Mouse (Mus musculus) mature B cell (primary cell): Measurements from ENCODE around the gene Bsn.

Experiments
- in situ Hi-C: fragments of 300-500 bp; cut with MboI; formaldehyde crosslinking; loops from 2 replicates; pipeline ENCODE4 v1.14.3; 2019

The Bsn gene

DNA sequence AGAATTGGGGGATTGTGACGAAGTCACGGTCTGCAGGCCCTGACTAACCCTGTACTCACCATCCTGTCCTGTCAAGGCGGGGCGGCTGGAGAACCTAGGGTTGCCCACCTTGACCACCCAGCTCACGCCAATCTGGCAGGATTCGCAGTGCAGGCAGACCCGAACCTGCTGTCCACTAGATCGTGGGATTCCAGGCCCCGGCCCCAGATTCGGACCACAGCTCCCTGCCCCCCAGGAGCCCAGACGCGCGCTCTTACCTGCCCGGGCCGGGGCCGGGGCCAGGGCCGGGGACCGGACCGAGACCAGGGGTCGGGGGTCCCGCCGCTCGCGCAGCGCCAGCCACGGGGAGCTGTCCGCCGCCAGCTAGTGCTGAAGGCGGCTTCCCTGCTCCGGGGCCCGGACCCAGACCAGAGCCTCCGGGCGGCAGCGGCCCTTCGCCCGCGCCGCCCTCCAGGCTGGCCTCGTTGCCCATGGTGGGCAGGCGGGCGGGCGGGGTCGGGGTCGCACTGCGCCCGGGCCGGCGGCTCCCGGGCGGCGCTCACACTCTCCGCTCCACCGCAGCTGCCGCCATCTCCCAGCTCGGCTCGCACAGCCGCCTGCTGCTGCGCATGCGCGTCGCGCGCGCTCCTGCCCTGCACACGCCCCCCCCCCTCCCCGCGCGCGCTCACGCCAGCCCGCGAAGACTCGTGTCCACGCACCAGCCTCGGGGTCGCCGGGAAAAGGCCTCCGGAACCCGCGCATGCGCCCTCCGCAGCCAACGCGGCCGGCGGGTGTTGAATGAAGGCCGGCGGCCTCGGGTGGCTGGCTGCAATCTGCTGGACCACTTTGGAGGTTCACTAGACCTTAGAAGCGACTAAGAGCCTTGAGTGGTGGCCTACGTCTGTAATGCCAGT lies at the start of gene Bsn:
Gene Bsn, minus strand, starts transcription at position 598 of the 893 bp plus-strand sequence.
- in situ Hi-C loops: no loop called here

DNA sequence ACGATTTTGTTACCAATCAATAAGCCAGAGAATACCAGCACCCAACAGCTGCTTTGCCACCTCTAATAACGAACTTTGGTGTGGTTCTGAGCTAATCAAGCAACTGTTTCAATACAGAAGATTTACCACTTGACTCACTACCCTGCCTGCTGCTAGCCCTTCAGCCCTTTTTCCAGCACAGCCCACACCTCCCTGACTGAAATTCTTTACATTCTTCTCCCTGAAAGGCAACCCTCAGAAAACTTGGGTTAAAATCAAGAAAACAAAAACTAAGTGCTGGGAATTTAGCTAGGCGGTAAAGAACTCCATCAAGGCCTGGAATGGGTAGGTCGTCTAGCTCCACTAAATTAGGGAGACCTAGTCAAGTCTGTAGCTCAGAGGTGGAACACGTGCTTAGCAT lies 49.8 kb upstream of the Bsn start:
- in situ Hi-C loops: no loop called here

DNA sequence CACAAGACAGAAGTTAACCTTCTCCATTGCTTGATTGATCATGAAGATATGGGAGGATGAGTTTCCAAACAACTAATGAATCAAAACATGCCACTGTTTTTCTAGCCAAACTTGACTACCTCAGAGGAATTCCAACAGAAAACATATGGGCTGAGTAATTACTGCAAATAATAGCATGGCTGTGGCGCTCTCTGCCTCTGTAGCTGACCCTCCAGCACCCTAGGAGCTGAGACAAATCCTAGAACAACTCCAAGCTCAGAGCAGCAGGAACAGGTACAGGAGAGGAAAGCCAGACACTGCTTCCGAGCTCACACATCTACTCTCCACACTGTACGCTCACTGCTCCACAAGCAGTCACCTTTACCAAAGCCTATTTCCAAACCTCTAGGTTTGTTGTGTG lies 48.6 kb upstream of the Bsn start:
- in situ Hi-C loops: no loop called here

DNA sequence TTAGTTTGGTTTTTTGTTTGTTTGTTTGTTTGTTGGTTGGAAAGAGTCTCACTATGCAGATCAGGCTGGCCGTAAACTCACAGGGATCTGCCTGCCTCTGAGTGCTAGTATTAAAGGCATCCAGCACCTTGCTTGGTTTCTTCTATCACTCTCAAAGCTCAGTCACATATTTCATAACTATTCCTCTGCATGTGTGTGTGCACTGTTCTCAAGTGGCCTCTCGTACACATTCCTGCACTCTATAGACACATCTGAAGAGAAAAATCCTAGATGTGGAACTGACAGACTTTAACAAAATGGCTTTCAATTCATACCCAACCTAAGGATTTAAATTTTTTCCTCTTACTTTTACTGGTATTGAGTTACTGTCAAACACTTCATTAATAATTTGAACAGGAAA lies 48.2 kb upstream of the Bsn start:
- in situ Hi-C loops: no loop called here

DNA sequence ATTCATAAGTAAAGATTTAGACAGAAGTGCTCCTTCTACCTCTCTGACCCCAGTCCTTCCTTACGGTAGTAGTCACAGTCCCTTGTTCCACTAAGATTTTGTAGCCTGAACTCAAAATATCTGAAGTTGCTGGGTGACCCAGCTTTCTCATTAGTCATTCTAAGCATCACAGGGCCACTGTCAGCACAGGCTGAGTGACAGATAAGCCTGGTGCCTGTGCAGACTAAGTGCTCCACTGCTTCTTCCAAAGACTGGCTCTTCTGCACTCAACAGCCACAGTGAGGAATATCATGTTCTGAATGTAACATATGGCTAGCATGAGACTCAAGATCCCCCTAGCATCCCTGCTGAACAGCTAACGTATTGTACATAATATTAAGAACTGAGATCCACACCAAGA lies 44.5 kb upstream of the Bsn start:
- in situ Hi-C loops: no loop called here

DNA sequence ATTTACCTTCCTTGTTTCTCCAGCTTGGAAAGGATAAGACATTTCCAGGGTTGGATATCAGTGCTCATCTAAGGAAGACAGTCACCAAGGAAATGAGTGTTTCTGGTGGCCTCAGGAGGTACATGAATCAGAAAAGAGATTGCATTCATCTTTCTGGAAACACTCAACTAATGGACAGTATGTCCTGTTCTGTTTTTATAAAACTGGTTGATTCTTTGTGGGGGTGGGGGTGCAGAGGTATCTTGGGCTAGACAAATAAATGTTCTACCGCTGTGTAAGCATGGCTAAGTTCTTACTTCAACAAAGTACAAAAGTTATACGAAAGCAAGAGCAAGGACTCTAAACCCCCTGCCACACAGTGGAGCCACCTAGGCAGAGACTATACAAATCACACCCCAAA lies 42.7 kb upstream of the Bsn start:
- in situ Hi-C loops: no loop called here

DNA sequence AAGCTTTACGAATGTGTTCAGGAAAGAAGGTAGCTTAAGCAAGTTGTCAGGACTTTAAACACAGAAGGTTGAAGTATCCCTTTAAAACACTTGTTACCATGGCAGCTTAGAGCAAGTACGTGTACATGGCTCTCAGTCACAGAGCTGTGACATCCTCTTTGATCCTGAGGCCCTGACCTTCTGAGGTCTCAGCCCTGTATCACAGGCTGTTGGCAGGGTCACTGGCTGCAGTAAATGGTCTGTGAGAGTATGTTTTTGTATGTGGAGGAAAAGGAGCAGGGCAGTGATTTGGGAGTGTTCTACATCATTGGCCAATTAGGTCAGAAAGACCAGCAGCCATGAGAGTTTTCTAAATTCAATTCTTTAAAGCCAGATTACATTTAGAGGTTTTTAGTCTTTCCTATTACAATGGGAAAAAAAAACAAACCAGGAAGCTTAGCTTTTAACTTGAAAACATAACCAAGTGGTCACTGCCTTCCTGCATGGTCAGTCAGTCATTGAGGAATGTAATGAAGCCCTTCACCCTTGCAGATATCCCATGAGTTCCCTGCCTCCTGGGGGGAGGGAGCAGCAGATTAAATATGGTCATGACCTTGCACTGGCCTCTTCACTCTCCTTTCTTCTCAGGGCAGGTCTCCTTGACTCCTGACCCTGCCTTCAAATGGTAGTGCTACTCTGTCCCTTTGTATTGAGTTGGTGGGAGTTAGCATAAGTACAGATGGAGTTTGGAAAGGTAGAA lies 37.9 kb upstream of the Bsn start:
- in situ Hi-C loops: no loop called here

DNA sequence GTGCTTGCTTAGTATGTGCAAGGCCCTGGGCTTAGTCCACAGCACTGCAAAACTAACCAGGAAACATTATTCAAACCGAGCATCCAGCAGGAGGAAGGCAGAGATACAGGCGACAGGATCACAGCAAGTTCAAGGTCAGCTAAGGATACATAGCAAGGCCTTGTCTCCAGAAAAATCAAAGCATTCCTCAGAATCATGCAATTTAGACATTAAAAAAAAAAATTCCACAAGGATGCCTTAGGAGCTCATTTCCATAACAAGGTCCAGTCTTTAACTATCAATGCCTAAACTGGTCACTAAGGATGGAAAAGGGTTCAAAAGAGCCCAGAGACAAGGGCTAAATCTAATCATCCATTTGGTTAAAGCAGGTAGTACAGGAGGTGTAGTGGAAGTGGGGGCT lies 35.0 kb upstream of the Bsn start:
- in situ Hi-C loops: no loop called here

DNA sequence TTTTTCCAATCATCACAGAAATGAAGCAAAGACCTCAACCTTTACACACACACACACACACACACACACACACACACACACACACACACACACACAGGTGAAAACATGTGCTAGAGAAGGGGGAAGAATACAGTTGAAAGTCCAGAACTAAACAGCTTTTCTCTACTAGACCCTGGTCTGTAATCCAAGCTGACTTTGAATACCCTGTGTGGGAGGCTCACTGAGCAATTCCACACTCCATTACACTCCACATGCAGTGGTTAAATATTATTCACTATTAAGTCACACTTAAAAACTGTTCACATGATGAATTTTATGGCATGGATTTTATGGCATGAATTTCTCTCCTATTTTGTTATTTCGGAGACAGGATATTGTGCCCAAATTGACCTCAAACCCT lies 33.4 kb upstream of the Bsn start:
- in situ Hi-C loops: no loop called here

DNA sequence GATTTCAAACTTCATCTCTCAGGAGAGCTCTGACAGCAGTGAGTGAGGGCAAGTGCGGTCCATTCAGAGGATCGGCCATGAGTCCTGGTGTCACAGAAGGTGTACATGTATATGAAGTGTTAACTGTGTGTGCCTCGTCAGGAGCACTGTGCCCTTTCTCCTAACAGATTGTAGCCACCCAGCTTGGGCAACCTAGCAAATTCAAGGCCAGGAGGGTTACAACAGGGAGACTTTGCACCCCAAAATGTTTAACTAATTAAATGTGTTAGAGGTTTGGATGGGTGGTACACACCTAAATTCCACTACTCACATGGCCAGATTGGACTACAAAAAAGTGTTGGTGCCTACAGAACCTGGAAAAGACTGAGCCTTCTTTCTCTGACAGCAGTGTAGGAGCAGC lies 31.4 kb upstream of the Bsn start:
- in situ Hi-C loops: no loop called here

DNA sequence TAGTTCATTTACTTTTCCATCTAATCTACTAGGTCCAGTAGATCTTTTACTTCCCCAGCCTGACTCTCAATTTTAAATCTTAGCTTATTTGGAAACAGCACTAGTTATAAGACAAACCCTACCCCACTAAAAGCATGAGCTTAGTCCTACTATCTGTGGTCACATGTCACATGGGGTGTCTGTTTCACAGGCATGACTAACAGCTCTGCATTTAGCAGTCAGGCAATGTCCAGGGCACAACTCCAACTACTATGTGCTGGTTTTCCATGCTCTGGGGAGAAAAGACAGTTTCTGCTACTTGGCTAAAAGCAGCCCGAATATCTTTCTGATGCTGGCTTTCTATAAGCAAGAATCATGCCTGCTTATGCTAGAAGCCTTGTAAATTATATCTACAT lies 30.2 kb upstream of the Bsn start:
- in situ Hi-C loops: no loop called here

DNA sequence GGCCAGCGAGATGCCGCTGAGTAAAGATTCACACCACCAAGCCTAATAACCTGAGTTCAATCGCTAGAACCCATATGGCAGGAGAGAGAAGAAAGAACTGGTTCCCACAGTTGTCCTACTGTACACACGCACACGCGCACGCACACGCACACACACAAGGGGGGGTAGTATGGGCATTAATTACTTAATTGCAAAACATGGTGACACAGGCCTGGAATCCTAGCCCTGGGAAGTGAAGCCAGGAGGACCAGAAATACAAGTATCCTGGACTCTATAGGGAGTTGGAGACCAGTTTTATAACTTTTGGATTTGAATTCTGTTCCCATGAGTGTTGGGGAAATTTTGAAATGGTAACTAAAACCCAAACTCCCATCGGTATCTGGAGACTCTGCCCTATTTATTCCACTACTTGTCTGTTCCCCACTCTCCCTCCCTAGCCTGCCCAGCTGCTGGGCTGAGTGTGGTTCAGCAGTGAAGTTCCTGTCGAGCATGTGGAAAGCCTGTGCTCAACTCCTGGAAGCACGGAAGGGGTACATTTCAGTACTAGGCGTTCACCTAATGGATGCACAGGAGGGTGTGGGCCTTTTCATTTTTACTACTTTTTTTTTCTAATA lies 29.7 kb upstream of the Bsn start:
- in situ Hi-C loops: no loop called here

DNA sequence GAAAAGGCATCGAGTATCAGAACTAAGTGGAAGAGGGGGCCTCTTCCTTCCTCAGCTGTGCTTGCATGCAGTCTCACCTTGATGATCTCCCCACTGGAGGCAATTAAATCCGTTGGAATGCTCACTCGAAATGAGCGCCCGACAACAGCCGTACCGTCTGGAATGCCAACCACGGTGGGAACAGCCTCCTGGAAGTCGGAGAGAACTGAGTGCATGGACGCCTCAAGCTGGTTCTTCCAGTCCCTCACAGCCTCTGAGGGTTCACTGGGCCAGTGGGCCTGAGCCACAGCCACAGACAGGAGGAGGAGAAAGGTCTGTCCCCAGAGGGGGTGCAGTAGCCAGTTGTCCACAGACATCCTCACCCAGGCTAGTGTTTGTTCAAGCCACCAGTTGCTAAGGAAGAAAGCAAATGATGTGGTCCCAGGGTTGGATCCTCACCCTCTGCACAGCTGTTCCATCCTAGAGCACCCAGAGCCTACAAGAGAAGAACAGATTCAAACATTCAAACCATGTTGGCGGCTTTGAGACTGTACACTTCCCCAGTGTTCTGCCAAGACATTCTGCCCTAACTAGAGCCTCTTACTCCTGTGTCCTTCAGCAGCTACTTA lies 27.9 kb upstream of the Bsn start:
- in situ Hi-C loops: no loop called here

DNA sequence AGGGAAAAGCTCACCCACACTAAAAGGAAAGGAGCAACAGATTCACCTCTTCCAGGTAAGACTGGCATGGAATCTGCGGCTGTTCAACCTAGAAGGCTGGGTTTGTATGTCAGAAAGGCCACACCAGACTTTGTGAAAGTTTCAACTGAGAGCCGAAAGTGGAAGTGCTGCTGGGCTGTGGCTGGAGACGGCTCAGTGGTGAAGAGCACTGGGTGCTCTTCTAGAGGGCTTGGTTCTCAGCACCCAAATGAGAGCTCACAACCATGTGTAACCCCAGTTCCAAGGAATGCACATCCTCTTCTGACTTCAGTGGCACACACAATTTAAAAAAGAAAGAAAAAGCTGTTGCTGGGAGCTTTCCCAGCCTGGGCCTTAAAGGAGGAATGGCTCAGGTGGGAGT lies 27.2 kb upstream of the Bsn start:
- in situ Hi-C loops: no loop called here

DNA sequence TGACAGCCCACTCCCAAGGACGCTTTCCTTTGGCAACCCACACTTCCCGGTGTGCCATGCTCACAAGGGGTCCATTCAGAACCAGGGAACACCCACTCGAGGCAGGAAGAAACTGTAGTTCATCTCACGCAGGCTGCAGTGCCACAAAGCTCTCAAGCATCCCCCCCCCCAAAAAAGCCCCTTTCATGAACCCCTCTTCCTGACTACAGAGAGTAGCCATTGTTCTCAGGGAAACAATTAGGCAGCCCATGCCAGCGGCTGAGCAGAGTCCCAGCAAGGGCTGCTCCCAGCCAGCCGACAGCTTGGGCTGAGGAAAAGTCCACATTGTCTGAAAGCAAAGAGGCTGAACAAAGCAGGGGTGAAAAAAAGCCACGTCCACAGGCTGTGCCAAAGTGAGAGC lies 22.9 kb upstream of the Bsn start:
- in situ Hi-C loops: no loop called here

DNA sequence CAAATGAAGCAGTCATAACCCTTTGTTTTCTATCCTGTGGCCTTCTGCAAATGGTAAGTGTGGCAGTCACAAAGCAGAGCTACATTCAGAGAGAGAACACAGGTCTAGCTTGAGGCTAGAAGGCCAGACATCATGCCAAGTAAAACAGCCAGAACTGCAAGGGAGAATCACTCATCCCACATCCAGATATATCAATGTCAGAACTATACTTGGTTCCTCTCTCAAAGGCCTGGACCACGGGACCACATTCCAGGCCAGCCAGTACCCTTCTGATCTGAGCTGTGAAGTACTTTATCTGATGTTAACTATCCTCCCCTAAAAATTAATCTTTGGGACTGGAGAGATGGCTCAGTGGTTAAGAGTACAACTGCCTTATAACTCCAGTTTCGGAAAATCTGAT lies 22.2 kb upstream of the Bsn start:
- in situ Hi-C loops: no loop called here

DNA sequence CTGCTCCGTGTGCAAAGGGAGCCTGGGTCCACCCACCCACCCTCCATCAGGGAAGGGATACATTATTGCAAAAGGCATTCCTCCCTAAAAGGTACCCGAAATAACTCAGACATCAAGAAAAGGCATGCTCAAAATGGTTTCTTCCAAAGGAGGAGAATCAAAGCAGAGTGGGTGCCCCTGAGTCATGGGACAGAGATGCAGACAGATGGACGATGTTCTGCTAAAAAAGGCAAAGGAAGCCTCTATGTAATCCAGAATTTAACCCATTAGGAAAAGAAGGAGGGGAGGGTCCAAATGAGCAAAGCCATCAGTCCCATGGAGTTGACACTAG lies 15.4 kb upstream of the Bsn start:
- in situ Hi-C loops: no loop called here

DNA sequence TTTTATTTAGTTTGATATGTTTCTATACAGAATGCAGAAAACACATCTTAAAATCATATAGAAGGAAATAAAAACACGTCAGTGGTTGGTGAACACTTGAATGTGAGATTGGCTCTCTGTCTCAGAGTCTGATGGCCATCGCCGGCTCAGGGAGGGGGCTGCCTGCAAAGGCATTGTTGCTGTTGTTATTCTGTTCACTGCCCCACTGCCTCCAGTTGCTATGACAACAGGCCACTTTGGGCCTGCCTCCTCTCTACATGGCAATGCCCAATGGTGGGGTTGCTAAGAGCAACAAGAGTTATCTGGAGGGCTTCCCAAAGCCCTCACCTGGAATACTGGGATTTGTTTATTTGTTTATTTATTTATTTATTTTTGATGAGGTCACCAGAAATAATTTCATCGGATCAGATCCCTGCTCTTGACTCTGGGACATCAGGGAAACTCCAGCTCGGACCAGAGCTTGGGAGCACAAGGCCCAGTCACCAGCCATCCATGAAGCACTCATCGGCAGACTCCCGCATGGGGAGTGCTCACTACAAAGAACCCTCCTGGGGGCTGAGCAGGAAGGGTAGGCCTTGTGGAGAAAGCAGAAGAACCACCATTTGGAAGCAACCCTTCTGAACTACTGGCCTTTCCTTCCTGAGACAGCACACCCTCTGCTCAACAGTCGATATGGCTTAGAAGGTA lies 14.8 kb upstream of the Bsn start:
- in situ Hi-C loops: no loop called here

DNA sequence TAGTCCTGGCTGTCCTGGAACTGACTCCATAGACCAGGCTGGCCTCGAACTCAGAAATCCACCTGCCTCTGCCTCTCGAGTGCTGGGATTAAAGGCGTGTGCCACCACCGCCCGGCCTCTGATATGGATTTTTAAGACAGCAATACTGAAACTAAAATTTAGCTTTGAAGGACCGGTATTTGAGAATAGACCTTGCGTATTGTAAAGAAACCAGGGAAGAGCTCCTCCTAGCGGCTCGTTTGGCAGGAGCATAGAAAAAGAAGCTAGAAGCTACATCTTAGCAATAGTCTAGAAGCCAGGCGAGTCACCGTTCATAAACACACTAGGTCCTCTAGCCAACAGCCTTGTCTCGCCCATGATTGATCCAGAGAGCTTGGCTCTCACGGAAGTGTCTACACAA lies 12.8 kb upstream of the Bsn start:
- in situ Hi-C loops: no loop called here

DNA sequence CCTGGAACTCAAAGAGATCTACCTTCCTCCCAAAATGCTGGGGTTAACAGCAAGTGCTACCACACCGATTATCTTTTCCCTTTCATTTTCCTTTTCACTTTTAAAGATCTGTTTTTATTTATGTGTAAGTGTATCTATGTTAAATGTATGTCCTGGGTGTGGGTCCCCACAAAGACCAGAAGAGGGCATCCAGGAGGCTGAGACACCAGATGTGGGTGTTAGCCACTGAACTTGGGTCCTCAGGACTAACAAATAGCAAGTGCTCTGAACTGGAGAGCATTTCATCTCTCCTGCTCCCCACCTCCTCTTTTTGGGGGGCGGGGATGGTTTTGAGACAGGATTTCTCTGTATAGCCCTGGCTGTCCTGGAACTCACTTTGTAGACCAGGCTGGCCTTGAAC lies 12.0 kb upstream of the Bsn start:
- in situ Hi-C loops: no loop called here

DNA sequence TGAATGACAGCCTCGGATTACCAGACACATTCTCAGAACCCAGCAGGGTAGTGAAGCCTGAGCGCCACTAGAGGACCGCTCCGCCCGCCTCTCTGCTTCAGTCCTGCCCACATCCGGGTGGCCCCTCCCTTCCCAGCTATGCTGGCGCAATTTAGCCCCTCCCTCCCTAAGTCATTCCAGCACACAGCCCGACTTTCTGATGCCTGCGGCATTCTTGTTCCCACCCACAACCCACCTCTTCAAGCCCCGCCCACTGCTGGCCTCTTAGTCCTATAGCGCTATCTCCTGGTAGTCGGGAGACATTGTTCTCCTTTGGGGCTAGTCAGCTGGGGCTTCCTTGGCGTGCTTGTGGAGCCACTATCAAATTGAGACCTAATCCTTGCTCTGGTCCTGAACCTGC lies 11.0 kb upstream of the Bsn start:
- in situ Hi-C loops: no loop called here

DNA sequence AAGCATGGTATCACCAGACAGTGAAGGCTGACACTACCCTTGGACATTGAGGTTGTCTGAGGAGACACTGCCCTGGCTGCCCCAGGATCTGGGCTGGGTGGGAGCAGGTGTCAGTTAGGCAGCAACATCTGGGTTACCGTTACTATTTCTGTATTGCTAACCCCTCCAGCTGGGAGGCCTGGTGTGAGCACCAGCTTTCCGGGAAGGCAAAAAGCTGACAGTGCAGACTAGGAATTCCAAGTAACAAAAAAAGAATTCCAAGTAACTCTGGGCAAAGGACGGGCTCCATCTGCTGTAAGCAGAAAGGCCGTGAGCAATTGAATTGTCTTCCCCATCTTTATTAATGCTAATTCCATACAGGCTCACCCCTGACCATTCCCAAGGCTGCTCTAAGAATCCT lies 8.4 kb upstream of the Bsn start:
- in situ Hi-C loops: no loop called here
